Mouse (Mus musculus) embryonic facial prominence, embryonic 11.5 days (tissue): ENCODE data around the gene Osm. TPM values are rescaled to one million over a fixed set of nuclear protein-coding genes. Genes with fewer than 3 reads are reported as not detected.

Experiments used
- ATAC-seq: fragments of 200-750 bp; cut with Nextera tagmentation; replicated peaks from 2 replicates; pipeline ENCODE4 v1.8.0; 2017; ENCODE audit warnings: low read depth; ENCODE audit not compliant: insufficient number of reproducible peaks, low FRiP score, low TSS enrichment
- DNase-seq: peaks from one replicate; pipeline ENCODE4 v3.0.0-alpha.2; 2015; ENCODE audit warnings: low spot score
- H3K27ac ChIP-seq: fragments of 300-500 bp; sonication (generic); replicated peaks from 2 replicates; pipeline ENCODE4 v1.5.1; 2014; ENCODE audit warnings: mild to moderate bottlenecking, low read depth, low read length, control low read depth
- H3K27me3 ChIP-seq: fragments of 300-500 bp; sonication (generic); 2 replicates; pipeline ENCODE4 v1.6.1; 2014; ENCODE audit warnings: mild to moderate bottlenecking, low read length, moderate library complexity, mixed read lengths; ENCODE audit not compliant: control insufficient read depth, insufficient read depth
- H3K36me3 ChIP-seq: fragments of 300-500 bp; sonication (generic); replicated peaks from 2 replicates; pipeline ENCODE4 v1.6.1; 2014; ENCODE audit warnings: low read depth, mild to moderate bottlenecking, low read length, moderate library complexity, mixed read lengths; ENCODE audit not compliant: control insufficient read depth, insufficient read depth
- H3K4me1 ChIP-seq: fragments of 300-500 bp; sonication (generic); 2 replicates; pipeline ENCODE4 v1.6.1; 2014; ENCODE audit warnings: low read length, mixed read lengths; ENCODE audit not compliant: control insufficient read depth, insufficient read depth
- H3K4me2 ChIP-seq: fragments of 300-500 bp; sonication (generic); 2 replicates; pipeline ENCODE4 v1.6.1; 2014; ENCODE audit warnings: low read depth, mild to moderate bottlenecking, control low read depth, low read length, moderate library complexity
- H3K4me3 ChIP-seq: fragments of 300-500 bp; sonication (generic); 2 replicates; pipeline ENCODE4 v1.5.1; 2014; ENCODE audit warnings: low read depth, low read length, control low read depth
- H3K9ac ChIP-seq: fragments of 300-500 bp; sonication (generic); replicated peaks from 2 replicates; pipeline ENCODE4 v1.6.1; 2014; ENCODE audit warnings: mild to moderate bottlenecking, control low read depth, low read length
- H3K9me3 ChIP-seq: fragments of 300-500 bp; sonication (generic); replicated peaks from 2 replicates; pipeline ENCODE4 v1.6.1; 2016; ENCODE audit warnings: mild to moderate bottlenecking, low read length, inconsistent platforms, mixed read lengths; ENCODE audit not compliant: control insufficient read depth
- WGBS: fragments of 180-500 bp; shearing (Covaris S2); extraction: QIAGEN DNeasy Blood & Tissue Kit; methylation state at CpG from one replicate; pipeline ENCODE4 v1.1.7; 2014; 5-methylcytosine and 5-hydroxymethylcytosine counted together
- polyA plus RNA-seq: library from polyadenylated mRNA; unstranded; fragments of >200 nt; fragmentation: Nextera tagmentation; extraction: Ambion mirVana; gene quantifications from 2 replicates; pipeline ENCODE4 v1.2.1, GENCODE M21; 2014

Osm gene
- polyA plus RNA-seq, 1 experiment from 2014 or later = not detected

- H3K4me2 ChIP-seq = no peak overlapping the region
- WGBS = 79% methylated on average over 6 of the region's 6 CpGs
- no peaks in the 10 kb centered on the region; the same call in 1 of the 2 replicates for H3K36me3 ChIP-seq
These were observed 29.7 kb upstream of the Osm start for GRCm38 (mm10) chr11:4206563-4206962.

GRCm38 (mm10) chr11:4207655-4208054, 28.6 kb upstream of the Osm start:
- Histone ChIP-seq H3K27ac (no peak overlapping the region), H3K4me2 (no peak overlapping the region), H3K36me3 (no peaks in the 10 kb centered on the region; the same call in 1 of the 2 replicates), H3K4me3 (no peak overlapping the region), H3K27me3 (no peaks in the 10 kb centered on the region), H3K9me3 (no peaks in the 10 kb centered on the region), H3K4me1 (no peaks in the 10 kb centered on the region), H3K9ac (no peak overlapping the region)
- DNase-seq (no peak), ATAC-seq (no peak)
- 88% methylated on average over 9 of the region's 9 CpGs for WGBS

More at GRCm38 (mm10) chr11:4206563-4206962, 29.7 kb upstream of the Osm start:
- DNase-seq (no peak), ATAC-seq (no peak)
- Histone ChIP-seq H3K27me3 (no peaks in the 10 kb centered on the region), H3K4me3 (no peak overlapping the region), H3K27ac (no peak overlapping the region), H3K4me1 (no peaks in the 10 kb centered on the region), H3K9ac (no peak overlapping the region), H3K9me3 (no peaks in the 10 kb centered on the region)

GRCm38 (mm10) chr11:4209556-4209955, 26.7 kb upstream of the Osm start:
- no peaks in the 10 kb centered on the region for H3K27me3 ChIP-seq
- H3K9ac ChIP-seq = no peak overlapping the region
- H3K36me3 ChIP-seq = no peaks in the 10 kb centered on the region; the same call in none of the 2 replicates
- no peak overlapping the region for H3K4me2 ChIP-seq
- no peaks in the 10 kb centered on the region for H3K4me1 ChIP-seq
- H3K27ac ChIP-seq = no peak overlapping the region
- ATAC-seq (no peak), DNase-seq (no peak)
- no peak overlapping the region for H3K4me3 ChIP-seq
- 76% methylated on average over 5 of the region's 5 CpGs for WGBS
- no peaks in the 10 kb centered on the region for H3K9me3 ChIP-seq

- Histone ChIP-seq H3K27me3 (no peaks in the 10 kb centered on the region), H3K4me2 (no peak overlapping the region), H3K4me1 (no peaks in the 10 kb centered on the region), H3K36me3 (no peaks in the 10 kb centered on the region; the same call in none of the 2 replicates), H3K27ac (no peak overlapping the region), H3K9me3 (no peaks in the 10 kb centered on the region), H3K4me3 (no peak overlapping the region), H3K9ac (no peak overlapping the region)
- WGBS = 76% methylated on average over 1 of the region's 1 CpGs
- ATAC-seq = no peak
- DNase-seq = no peak
These were observed 25.4 kb upstream of the Osm start for GRCm38 (mm10) chr11:4210786-4211185.

GRCm38 (mm10) chr11:4213107-4213506, 23.1 kb upstream of the Osm start:
- 90% methylated on average over 10 of the region's 10 CpGs for WGBS
- Histone ChIP-seq H3K4me2 (no peak overlapping the region), H3K27ac (no peak overlapping the region), H3K4me3 (no peak overlapping the region), H3K36me3 (no peaks in the 10 kb centered on the region; the same call in none of the 2 replicates), H3K4me1 (no peaks in the 10 kb centered on the region; the same call in 1 of the 2 replicates), H3K9ac (no peak overlapping the region), H3K9me3 (no peaks in the 10 kb centered on the region), H3K27me3 (no peaks in the 10 kb centered on the region; the same call in 1 of the 2 replicates)
- DNase-seq = no peak
- ATAC-seq = no peak

GRCm38 (mm10) chr11:4214572-4214971, 21.6 kb upstream of the Osm start:
- Histone ChIP-seq H3K4me1 (no peaks in the 10 kb centered on the region; the same call in 1 of the 2 replicates), H3K27me3 (peaks cover 7% of the 10 kb centered on the region; the same call in 1 of the 2 replicates), H3K27ac (no peak overlapping the region), H3K4me2 (no peak overlapping the region), H3K9ac (no peak overlapping the region), H3K9me3 (no peaks in the 10 kb centered on the region), H3K4me3 (no peak overlapping the region), H3K36me3 (no peaks in the 10 kb centered on the region; the same call in 1 of the 2 replicates)
- ATAC-seq = no peak
- WGBS = 93% methylated on average over 14 of the region's 14 CpGs
- no peak for DNase-seq

- H3K9me3 ChIP-seq = no peaks in the 10 kb centered on the region
- H3K36me3 ChIP-seq = no peaks in the 10 kb centered on the region; the same call in 1 of the 2 replicates
- DNase-seq = no peak
- H3K4me2 ChIP-seq = no peak overlapping the region
- H3K9ac ChIP-seq = no peak overlapping the region
- no peak overlapping the region for H3K4me3 ChIP-seq
- WGBS = 86% methylated on average over 10 of the region's 10 CpGs
- no peak for ATAC-seq
- no peaks in the 10 kb centered on the region; the same call in 1 of the 2 replicates for H3K4me1 ChIP-seq
- H3K27ac ChIP-seq = no peak overlapping the region
- peaks cover 7% of the 10 kb centered on the region; the same call in 1 of the 2 replicates for H3K27me3 ChIP-seq
These were observed 21.2 kb upstream of the Osm start for GRCm38 (mm10) chr11:4215061-4215460.

GRCm38 (mm10) chr11:4216248-4217000, 19.8 kb upstream of the Osm start:
- Histone ChIP-seq H3K4me1 (no peaks in the 10 kb centered on the region; the same call in 1 of the 2 replicates), H3K27ac (no peak overlapping the region), H3K27me3 (peaks cover 7% of the 10 kb centered on the region; the same call in 1 of the 2 replicates), H3K4me2 (no peak overlapping the region), H3K9me3 (no peaks in the 10 kb centered on the region), H3K4me3 (no peak overlapping the region), H3K36me3 (no peaks in the 10 kb centered on the region; the same call in 1 of the 2 replicates), H3K9ac (no peak overlapping the region)
- no peak for ATAC-seq
- WGBS = 83% methylated on average over 9 of the region's 9 CpGs
- DNase-seq = no peak
